Mouse (Mus musculus) lung, postnatal 25 days (tissue): ENCODE data around the gene Cypt2.
"Not testable (repeated sequence)": the region's sequence is repeated elsewhere in the genome, so short reads cannot be mapped to it uniquely, and the experiment has no call there.

Experiments used
- DNase-seq: peaks from one replicate; pipeline ENCODE4 v3.0.0; 2022; ENCODE audit warnings: low spot score

Gene Cypt2

GRCm38 (mm10) chrX:105499472-105499871, at the start of gene Cypt2:
TSS of gene Cypt2 (plus strand) at chrX:105499772.
- not testable (repeated sequence) for DNase-seq

- DNase-seq, result no peak
Measured at GRCm38 (mm10) chrX:105546234-105546633, 46.7 kb downstream of the Cypt2 start.
